Mouse (Mus musculus) bone marrow macrophage, adult 2 months (primary cell): Measurements from ENCODE around the gene Pkd1l3.

Source experiments
- CTCF ChIP-seq: IDR thresholded peaks from 2 replicates; pipeline ENCODE4 v1.5.1; 2012; ENCODE audit warnings: low read depth, mild to moderate bottlenecking, low read length, moderate library complexity
- POLR2A ChIP-seq: IDR thresholded peaks from 2 replicates; pipeline ENCODE4 v1.6.1; 2012; ENCODE audit warnings: mild to moderate bottlenecking, low read depth, low read length, borderline replicate concordance

- TF ChIP-seq POLR2A: no peak
- no peak for TF ChIP-seq CTCF
Measured at GRCm38 (mm10) chr8:109694154-109694553, 79.8 kb downstream of the Pkd1l3 start.
